Mouse (Mus musculus) G1E (cell line): ENCODE measurements around the gene Adgb. TPM values are rescaled to one million over a fixed set of nuclear protein-coding genes. Genes with fewer than 3 reads are reported as not detected.
"Not testable (repeated sequence)": the region's sequence is repeated elsewhere in the genome, so short reads cannot be mapped to it uniquely, and the experiment has no call there.

Experiments used
- ATAC-seq: 2 replicates; pipeline ENCODE4 v1.8.0; 2016; ENCODE audit warnings: mild to moderate bottlenecking; ENCODE audit not compliant: insufficient number of reproducible peaks, poor library complexity, low FRiP score, severe bottlenecking; ENCODE audit errors: extremely low read depth
- DNase-seq: peaks from one replicate; pipeline ENCODE4 v3.0.0; 2012; ENCODE audit warnings: low spot score
- H3K27me3 ChIP-seq: 2 replicates; pipeline ENCODE4 v1.6.1; 2012; ENCODE audit warnings: mild to moderate bottlenecking, low read length, inconsistent platforms; ENCODE audit not compliant: insufficient read depth
- H3K36me3 ChIP-seq: replicated peaks from 2 replicates; pipeline ENCODE3; 2012; ENCODE audit warnings: mild to moderate bottlenecking, inconsistent platforms
- H3K4me1 ChIP-seq: 2 replicates; pipeline ENCODE4 v1.6.1; 2012; ENCODE audit warnings: low read depth, low read length, inconsistent platforms, mixed read lengths; ENCODE audit not compliant: insufficient read depth
- H3K4me3 ChIP-seq: 2 replicates; pipeline ENCODE4 v1.5.1; 2012; ENCODE audit warnings: low read depth, mild to moderate bottlenecking, inconsistent platforms, low read length, moderate library complexity, mixed read lengths
- H3K9me3 ChIP-seq: replicated peaks from 2 replicates; pipeline ENCODE4 v1.6.1; 2012; ENCODE audit warnings: inconsistent platforms
- CTCF ChIP-seq: IDR thresholded peaks from 2 replicates; pipeline ENCODE4 v1.5.1; 2012; ENCODE audit warnings: low read depth, low read length, inconsistent platforms, mixed read lengths
- GATA1 ChIP-seq: IDR thresholded peaks from 2 replicates; pipeline ENCODE4 v1.6.1; 2012; ENCODE audit warnings: borderline replicate concordance, low read length, inconsistent platforms, mixed read lengths
- GATA2 ChIP-seq: IDR thresholded peaks from 2 replicates; pipeline ENCODE4 v1.6.1; 2012; ENCODE audit warnings: low read depth, low read length, inconsistent platforms, borderline replicate concordance
- POLR2AphosphoS5 ChIP-seq: IDR thresholded peaks from 2 replicates; pipeline ENCODE4 v1.6.1; 2012; ENCODE audit warnings: low read depth, low read length, inconsistent platforms; ENCODE audit not compliant: insufficient replicate concordance
- TAL1 ChIP-seq: conservative IDR thresholded peaks from 2 replicates; pipeline ENCODE4 v1.6.1; 2012; ENCODE audit warnings: low read depth, low read length, inconsistent platforms, mixed read lengths
- polyA plus RNA-seq: library from polyadenylated mRNA; stranded (reverse); fragments of >175 nt; gene quantifications from 2 replicates; pipeline ENCODE4 v1.2.3, GENCODE M21; 2012
- total RNA-seq, 2 experiments: library from RNA; stranded (forward) in 1 of 2; stranded (reverse) in 1 of 2; fragments of 200-1000 nt in 1 of 2; fragments of >200 nt in 1 of 2; fragmentation: Nextera tagmentation in 1 of 2; gene quantifications; 2 replicates each; pipeline ENCODE4 v1.2.3; 2014 to 2017

The Adgb gene
- total RNA-seq (2014; fragmentation: Nextera tagmentation) (not detected in 2 replicates), total RNA-seq (2017) (0.11 TPM in 1 of 2 replicates, not detected in the other), polyA plus RNA-seq (not detected in 2 replicates)

GRCm38 (mm10) chr10:10471961-10472610 is at the start of gene Adgb:
Gene Adgb (minus strand): TSS chr10:10472326.
- H3K36me3 ChIP-seq, result no peaks in the 10 kb centered on the region
- H3K27me3 ChIP-seq, result peaks cover 2% of the 10 kb centered on the region; the same call in 1 of the 2 replicates
- TF ChIP-seq GATA2, result no peak
- TF ChIP-seq GATA1, result no peak
- no peak for TF ChIP-seq POLR2AphosphoS5
- TF ChIP-seq TAL1, result no peak
- TF ChIP-seq CTCF, result no peak
- no peaks in the 10 kb centered on the region for H3K9me3 ChIP-seq
- no peak within 1 kb of the TSS for H3K4me3 ChIP-seq
- no peak for DNase-seq
- ATAC-seq, result no peak
- no peaks in the 10 kb centered on the region for H3K4me1 ChIP-seq

GRCm38 (mm10) chr10:10480139-10480538 is 8.0 kb upstream of the Adgb start:
- TF ChIP-seq CTCF, result no peak
- no peak for TF ChIP-seq GATA1
- TF ChIP-seq POLR2AphosphoS5, result no peak
- TF ChIP-seq GATA2, result no peak
- TF ChIP-seq TAL1, result no peak
- no peaks in the 10 kb centered on the region for H3K36me3 ChIP-seq
- H3K4me1 ChIP-seq, result no peaks in the 10 kb centered on the region
- no peak for DNase-seq
- no peak for ATAC-seq
- H3K4me3 ChIP-seq, result no peak overlapping the region
- H3K9me3 ChIP-seq, result no peaks in the 10 kb centered on the region
- H3K27me3 ChIP-seq, result no peaks in the 10 kb centered on the region

DNA sequence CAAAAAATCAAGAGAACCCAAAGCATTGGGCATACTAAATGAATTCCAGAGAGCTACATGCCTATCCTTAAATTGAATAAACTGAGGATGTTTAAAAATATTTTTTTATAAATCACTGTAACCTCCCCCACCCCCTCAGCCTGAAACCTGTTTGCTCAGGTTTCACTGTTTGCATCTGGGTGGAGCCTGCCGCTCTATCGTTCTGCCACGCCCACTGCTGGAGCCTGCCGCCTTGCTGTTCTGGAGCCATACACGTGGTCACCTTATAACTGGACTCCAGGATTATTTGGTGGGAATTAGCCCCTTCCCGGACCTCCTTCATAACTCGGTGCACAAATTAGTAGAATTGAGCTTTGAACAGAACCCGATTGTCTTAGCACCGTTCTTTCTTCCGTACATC is 5.3 kb upstream of the Adgb start:
- H3K27me3 ChIP-seq, H3K4me1 ChIP-seq, DNase-seq, H3K36me3 ChIP-seq, ATAC-seq, H3K4me3 ChIP-seq, H3K9me3 ChIP-seq: not testable (repeated sequence)

GRCm38 (mm10) chr10:10476956-10477355 is 4.8 kb upstream of the Adgb start:
- peaks cover 2% of the 10 kb centered on the region; the same call in 1 of the 2 replicates for H3K27me3 ChIP-seq
- no peak for DNase-seq
- no peak for ATAC-seq
- no peaks in the 10 kb centered on the region for H3K4me1 ChIP-seq
- TF ChIP-seq GATA2 (no peak), GATA1 (no peak), POLR2AphosphoS5 (no peak), TAL1 (no peak), CTCF (no peak)
- no peak overlapping the region for H3K4me3 ChIP-seq
- no peaks in the 10 kb centered on the region for H3K36me3 ChIP-seq
- H3K9me3 ChIP-seq, result no peaks in the 10 kb centered on the region

- Histone ChIP-seq H3K4me3 (no peak overlapping the region), H3K4me1 (no peaks in the 10 kb centered on the region), H3K27me3 (peaks cover 2% of the 10 kb centered on the region; the same call in 1 of the 2 replicates), H3K9me3 (no peaks in the 10 kb centered on the region), H3K36me3 (no peaks in the 10 kb centered on the region)
- DNase-seq, result no peak
- ATAC-seq, result no peak
- TF ChIP-seq POLR2AphosphoS5 (no peak), CTCF (no peak), GATA1 (no peak), GATA2 (no peak), TAL1 (no peak)
Observed at GRCm38 (mm10) chr10:10476549-10476948, 4.4 kb upstream of the Adgb start.

DNA sequence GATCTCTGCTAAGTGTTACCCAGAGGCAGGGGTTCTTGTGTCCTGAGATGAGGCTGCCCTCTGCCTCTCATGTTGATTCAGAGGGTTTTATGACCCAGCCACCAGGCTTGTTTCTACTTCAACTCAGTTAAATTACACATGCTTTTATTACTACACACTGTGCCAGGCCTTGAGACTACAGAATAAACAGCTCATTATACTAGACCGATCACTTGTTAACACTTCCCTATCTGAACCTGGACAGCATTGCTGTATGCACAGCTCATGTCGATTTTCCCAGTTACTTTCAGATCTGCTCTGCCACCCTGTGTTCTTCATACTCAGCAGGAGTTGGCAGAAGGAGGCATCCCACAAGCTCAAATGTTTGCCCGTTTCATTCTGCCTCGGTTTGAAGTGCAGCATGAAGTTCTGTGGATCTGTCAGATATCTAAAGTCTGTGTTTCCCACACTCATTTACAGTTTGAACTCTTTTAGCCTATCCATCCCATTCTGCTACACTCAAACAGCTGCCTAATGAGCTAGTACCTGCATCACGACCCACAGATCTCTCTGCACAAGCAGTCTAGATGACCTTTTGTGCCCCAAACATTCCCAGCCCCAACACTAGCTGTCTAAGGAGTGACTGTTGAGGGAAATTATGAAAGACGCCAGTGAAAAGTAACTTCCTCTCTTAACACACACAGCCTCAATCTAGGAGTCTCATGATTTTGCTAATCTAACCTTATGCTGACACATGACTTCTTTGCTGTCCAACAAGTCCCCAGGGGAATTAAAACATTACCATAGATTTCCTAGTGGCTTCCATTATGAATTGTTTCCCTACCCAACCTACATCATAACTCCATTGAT is 3.2 kb downstream of the Adgb start:
- Histone ChIP-seq H3K4me1 (no peaks in the 10 kb centered on the region), H3K4me3 (no peak overlapping the region), H3K27me3 (peaks cover 2% of the 10 kb centered on the region; the same call in 1 of the 2 replicates), H3K36me3 (no peaks in the 10 kb centered on the region), H3K9me3 (no peaks in the 10 kb centered on the region)
- no peak for TF ChIP-seq POLR2AphosphoS5
- TF ChIP-seq CTCF, result no peak
- ATAC-seq, result no peak
- no peak for DNase-seq
